Mouse (Mus musculus): ENCODE measurements around the gene Aco2. TPM values are rescaled to one million over a fixed set of nuclear protein-coding genes. Genes with fewer than 3 reads are reported as not detected.
A peak's percentile ranks its signal among the peaks of the same experiment; 100 is the strongest.

Gene Aco2
- polyA plus RNA-seq, 1 experiment from 2014 or later = 105 TPM

- 62% methylated on average over 10 of the region's 10 CpGs for WGBS (ENCODE audit: insufficient replicate concordance)
- Histone ChIP-seq H3K4me3 (replicated peaks) (no peak overlapping the region), H3K27me3 (peaks cover 36% of the 10 kb centered on the region), H3K9me3 (replicated peaks) (no peaks in the 10 kb centered on the region), H3K4me2 (peak overlapping the region; percentile 59; the same call in 1 of the 2 replicates), H3K9ac (no peak overlapping the region), H3K4me1 (replicated peaks) (peaks cover 33% of the 10 kb centered on the region), H3K27ac (no peak overlapping the region), H3K36me3 (no peaks in the 10 kb centered on the region)
- no peak for ATAC-seq (ENCODE audit: low read depth)
- DNase-seq = no peak
These were observed 36.9 kb upstream of the Aco2 start for GRCm38 (mm10) chr15:81835007-81835880.

GRCm38 (mm10) chr15:81836124-81836821 is 35.8 kb upstream of the Aco2 start:
- Histone ChIP-seq H3K9ac (0 out of 2 replicates have a peak overlapping the region, but pooled peaks have one; percentile 22), H3K9me3 (replicated peaks) (no peaks in the 10 kb centered on the region), H3K36me3 (no peaks in the 10 kb centered on the region), H3K4me2 (peak overlapping the region; percentile 59), H3K4me3 (replicated peaks) (peak overlapping the region; percentile 42), H3K4me1 (replicated peaks) (peaks cover 28% of the 10 kb centered on the region), H3K27ac (no peak overlapping the region), H3K27me3 (peaks cover 36% of the 10 kb centered on the region)
- WGBS (ENCODE audit: insufficient replicate concordance) = 4% methylated on average over 33 of the region's 33 CpGs
- ATAC-seq (ENCODE audit: low read depth) (peak; percentile 13; the same call in 1 of the 2 replicates), DNase-seq (no peak)

- H3K9me3 ChIP-seq (replicated peaks) = no peaks in the 10 kb centered on the region
- no peaks in the 10 kb centered on the region for H3K36me3 ChIP-seq
- H3K4me2 ChIP-seq = peak overlapping the region; percentile 59; the same call in 1 of the 2 replicates
- H3K9ac ChIP-seq = no peak overlapping the region
- ATAC-seq (ENCODE audit: low read depth) = no peak
- no peak for DNase-seq
- WGBS (ENCODE audit: insufficient replicate concordance) = 55% methylated on average over 7 of the region's 7 CpGs
- no peak overlapping the region for H3K27ac ChIP-seq
- peaks cover 23% of the 10 kb centered on the region for H3K4me1 ChIP-seq (replicated peaks)
- H3K27me3 ChIP-seq = peaks cover 36% of the 10 kb centered on the region
- H3K4me3 ChIP-seq (replicated peaks) = no peak overlapping the region
These were observed 34.9 kb upstream of the Aco2 start for GRCm38 (mm10) chr15:81836966-81837920.

- H3K4me3 ChIP-seq (replicated peaks) = no peak overlapping the region
- H3K4me1 ChIP-seq (replicated peaks) = peaks cover 19% of the 10 kb centered on the region
- DNase-seq (no peak), ATAC-seq (ENCODE audit: low read depth) (no peak)
- no peaks in the 10 kb centered on the region for H3K36me3 ChIP-seq
- no peak overlapping the region for H3K4me2 ChIP-seq
- no peaks in the 10 kb centered on the region for H3K9me3 ChIP-seq (replicated peaks)
- peaks cover 32% of the 10 kb centered on the region for H3K27me3 ChIP-seq
- WGBS (ENCODE audit: insufficient replicate concordance) = 59% methylated on average over 14 of the region's 14 CpGs
- H3K27ac ChIP-seq = no peak overlapping the region
- H3K9ac ChIP-seq = no peak overlapping the region
These were observed 33.4 kb upstream of the Aco2 start for GRCm38 (mm10) chr15:81838554-81839235.

GRCm38 (mm10) chr15:81839634-81840033 is 32.5 kb upstream of the Aco2 start:
- 75% methylated on average over 5 of the region's 5 CpGs for WGBS (ENCODE audit: insufficient replicate concordance)
- no peaks in the 10 kb centered on the region for H3K36me3 ChIP-seq
- no peak overlapping the region for H3K4me2 ChIP-seq
- no peak overlapping the region for H3K27ac ChIP-seq
- H3K9me3 ChIP-seq (replicated peaks) = no peaks in the 10 kb centered on the region
- H3K27me3 ChIP-seq = peaks cover 25% of the 10 kb centered on the region
- peak; percentile 63; the same call in 1 of the 2 replicates for ATAC-seq (ENCODE audit: low read depth)
- H3K9ac ChIP-seq = no peak overlapping the region
- DNase-seq = no peak
- H3K4me3 ChIP-seq (replicated peaks) = no peak overlapping the region
- peaks cover 19% of the 10 kb centered on the region for H3K4me1 ChIP-seq (replicated peaks)

GRCm38 (mm10) chr15:81840306-81840705 is 31.8 kb upstream of the Aco2 start:
- H3K4me3 ChIP-seq (replicated peaks) = no peak overlapping the region
- DNase-seq (no peak), ATAC-seq (ENCODE audit: low read depth) (no peak)
- H3K4me1 ChIP-seq (replicated peaks) = peaks cover 15% of the 10 kb centered on the region
- H3K9ac ChIP-seq = no peak overlapping the region
- peaks cover 20% of the 10 kb centered on the region for H3K27me3 ChIP-seq
- H3K36me3 ChIP-seq = no peaks in the 10 kb centered on the region
- H3K4me2 ChIP-seq = no peak overlapping the region
- H3K27ac ChIP-seq = no peak overlapping the region
- H3K9me3 ChIP-seq (replicated peaks) = no peaks in the 10 kb centered on the region
- WGBS (ENCODE audit: insufficient replicate concordance) = 81% methylated on average over 7 of the region's 7 CpGs

- Histone ChIP-seq H3K36me3 (0 out of 2 replicates have a peak, but pooled peaks cover 6% of the 10 kb centered on the region), H3K4me3 (replicated peaks) (no peak overlapping the region), H3K9me3 (replicated peaks) (no peaks in the 10 kb centered on the region), H3K9ac (no peak overlapping the region), H3K27ac (no peak overlapping the region), H3K4me1 (replicated peaks) (peaks cover 11% of the 10 kb centered on the region; the same call in 1 of the 2 replicates), H3K27me3 (0 out of 2 replicates have a peak, but pooled peaks cover under 1% of the 10 kb centered on the region), H3K4me2 (no peak overlapping the region)
- WGBS (ENCODE audit: insufficient replicate concordance) = 79% methylated on average over 7 of the region's 7 CpGs
- no peak for DNase-seq
- no peak for ATAC-seq (ENCODE audit: low read depth)
These were observed 29.8 kb upstream of the Aco2 start for GRCm38 (mm10) chr15:81842275-81842674.

GRCm38 (mm10) chr15:81845033-81845625 is 27.0 kb upstream of the Aco2 start:
- H3K27ac ChIP-seq = no peak overlapping the region; the same call in 1 of the 2 replicates
- peaks cover 15% of the 10 kb centered on the region for H3K4me1 ChIP-seq (replicated peaks)
- WGBS (ENCODE audit: insufficient replicate concordance) = 75% methylated on average over 5 of the region's 5 CpGs
- no peak overlapping the region for H3K4me3 ChIP-seq (replicated peaks)
- H3K9me3 ChIP-seq (replicated peaks) = no peaks in the 10 kb centered on the region
- no peak overlapping the region for H3K9ac ChIP-seq
- H3K4me2 ChIP-seq = no peak overlapping the region
- ATAC-seq (ENCODE audit: low read depth) (no peak), DNase-seq (no peak)
- peaks cover 31% of the 10 kb centered on the region for H3K36me3 ChIP-seq
- H3K27me3 ChIP-seq = no peaks in the 10 kb centered on the region

- no peak for DNase-seq
- WGBS (ENCODE audit: insufficient replicate concordance) = 42% methylated on average over 4 of the region's 4 CpGs
- H3K27ac ChIP-seq = no peak overlapping the region; the same call in 1 of the 2 replicates
These were observed 26.4 kb upstream of the Aco2 start for GRCm38 (mm10) chr15:81845724-81846123.

GRCm38 (mm10) chr15:81846755-81847154 is 25.4 kb upstream of the Aco2 start:
- no peak overlapping the region for H3K4me3 ChIP-seq (replicated peaks)

More at GRCm38 (mm10) chr15:81845724-81846123, 26.4 kb upstream of the Aco2 start:
- Histone ChIP-seq H3K9ac (no peak overlapping the region), H3K9me3 (replicated peaks) (no peaks in the 10 kb centered on the region), H3K27me3 (no peaks in the 10 kb centered on the region), H3K36me3 (peaks cover 37% of the 10 kb centered on the region), H3K4me3 (replicated peaks) (no peak overlapping the region), H3K4me2 (no peak overlapping the region), H3K4me1 (replicated peaks) (peaks cover 15% of the 10 kb centered on the region)
- peak; percentile 32; the same call in 1 of the 2 replicates for ATAC-seq (ENCODE audit: low read depth)

More at GRCm38 (mm10) chr15:81846755-81847154, 25.4 kb upstream of the Aco2 start:
- ATAC-seq (ENCODE audit: low read depth) (no peak), DNase-seq (no peak)
- 86% methylated on average over 9 of the region's 9 CpGs for WGBS (ENCODE audit: insufficient replicate concordance)
- Histone ChIP-seq H3K9me3 (replicated peaks) (no peaks in the 10 kb centered on the region), H3K4me1 (replicated peaks) (peaks cover 15% of the 10 kb centered on the region), H3K27ac (no peak overlapping the region), H3K4me2 (no peak overlapping the region), H3K27me3 (no peaks in the 10 kb centered on the region), H3K36me3 (peaks cover 47% of the 10 kb centered on the region), H3K9ac (no peak overlapping the region)
